Mouse (Mus musculus) adrenal gland, postnatal 10 days (tissue): ENCODE data around the gene Prickle3. TPM values are rescaled to one million over a fixed set of nuclear protein-coding genes. Genes with fewer than 3 reads are reported as not detected.
A peak's percentile ranks its signal among the peaks of the same experiment; 100 is the strongest.

ENCODE experiments used
- DNase-seq: peaks from one replicate; pipeline ENCODE4 v3.0.0; 2021; ENCODE audit warnings: mixed read lengths
- long read RNA-seq, 2 experiments: library from polyadenylated mRNA; stranded (forward); transcript quantifications; one replicate each; pipeline ENCODE4 v2.0.0; 2021
- total RNA-seq, 2 experiments: library from RNA; stranded (reverse); gene quantifications; 2 replicates each; pipeline ENCODE4 v1.2.3; 2021

The Prickle3 gene
- total RNA-seq: 10 to 100 TPM in 1 of 2 experiments, 1 to 10 TPM in 1; 9.2 to 18.0 TPM
- long read RNA-seq, experiment 1, transcript Prickle3-201 (9 exons, 2,301 nt): major isoform, 7 of 13 reads
- long read RNA-seq, experiment 1, partial matches to known transcripts: 1 of 13 reads
- long read RNA-seq, experiment 1, other reads (novel, unspliced or antisense): 4 of 13 reads
- long read RNA-seq, experiment 2, transcript Prickle3-201 (9 exons, 2,301 nt): major isoform, 8 of 14 reads
- long read RNA-seq, experiment 2, partial matches to known transcripts: 1 of 14 reads
- long read RNA-seq, experiment 2, other reads (novel, unspliced or antisense): 3 of 14 reads

DNA sequence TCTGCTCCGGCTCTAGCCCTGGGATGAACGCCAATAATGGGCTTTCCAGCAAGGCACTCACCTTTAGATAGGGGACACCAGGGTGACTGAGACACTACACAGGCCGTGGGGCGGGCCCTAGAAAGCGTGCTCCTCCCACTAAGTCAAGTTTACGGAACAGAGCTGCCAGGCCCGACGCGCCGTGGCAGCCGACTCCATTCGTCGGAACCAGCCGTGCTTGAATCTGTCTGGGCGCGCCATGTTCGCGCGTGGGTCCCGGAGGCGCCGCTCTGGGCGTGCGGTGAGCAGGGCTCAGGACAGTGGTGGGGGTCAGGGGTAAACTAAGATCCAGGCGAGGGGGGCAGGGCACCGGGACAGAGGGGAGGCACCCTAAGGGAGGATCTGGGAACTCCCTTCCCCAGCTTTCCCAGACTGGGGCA, at the start of gene Prickle3:
Gene Prickle3, plus strand, starts transcription at position 40 of the 419 bp plus-strand sequence.
- DNase-seq: peak; percentile 76

DNA sequence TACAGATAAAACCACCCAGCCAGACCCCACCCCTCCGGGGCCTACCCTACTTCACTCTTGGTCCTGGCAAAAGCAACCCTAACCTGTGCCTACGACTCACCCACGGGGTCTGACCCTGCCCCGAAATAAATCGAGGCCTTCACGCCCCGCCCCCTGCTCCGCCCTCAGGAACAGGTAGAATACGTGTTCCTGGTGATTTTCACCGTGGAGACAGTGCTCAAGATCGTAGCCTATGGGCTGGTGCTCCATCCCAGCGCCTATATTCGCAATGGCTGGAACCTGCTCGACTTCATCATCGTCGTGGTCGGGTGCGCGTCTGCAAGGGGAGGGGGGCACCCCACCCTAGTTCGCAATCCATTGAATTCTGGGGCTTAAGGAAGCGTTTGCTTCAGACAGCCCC, 47.0 kb upstream of the Prickle3 start:
- no peak for DNase-seq

DNA sequence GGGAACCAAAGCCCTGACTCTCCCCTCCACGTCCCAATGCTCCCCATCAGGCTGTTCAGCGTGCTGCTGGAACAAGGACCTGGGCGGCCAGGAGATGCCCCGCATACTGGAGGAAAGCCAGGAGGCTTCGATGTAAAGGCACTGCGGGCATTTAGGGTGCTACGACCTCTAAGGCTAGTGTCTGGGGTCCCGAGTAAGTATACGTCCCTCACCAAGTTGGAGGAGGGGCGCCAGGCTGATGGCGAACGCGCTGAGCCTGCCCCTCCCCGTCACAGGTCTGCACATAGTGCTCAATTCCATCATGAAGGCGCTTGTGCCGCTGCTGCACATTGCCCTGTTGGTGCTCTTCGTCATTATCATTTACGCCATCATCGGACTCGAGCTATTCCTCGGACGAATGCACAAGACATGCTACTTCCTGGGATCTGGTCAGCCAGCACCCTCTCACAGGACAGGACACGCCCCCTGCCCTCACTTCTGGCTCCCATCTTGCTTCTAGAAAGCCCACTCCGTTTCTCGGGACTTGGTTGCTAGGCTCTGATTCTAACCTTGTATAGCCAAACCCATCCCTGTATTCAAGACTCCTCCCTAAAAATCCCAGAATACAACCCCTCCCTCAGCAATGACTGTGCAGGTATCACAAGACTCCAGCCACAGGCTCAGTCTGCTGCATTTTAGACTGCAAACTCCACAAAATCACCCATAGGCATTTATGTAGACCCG, 46.4 kb upstream of the Prickle3 start:
- DNase-seq: no peak

DNA sequence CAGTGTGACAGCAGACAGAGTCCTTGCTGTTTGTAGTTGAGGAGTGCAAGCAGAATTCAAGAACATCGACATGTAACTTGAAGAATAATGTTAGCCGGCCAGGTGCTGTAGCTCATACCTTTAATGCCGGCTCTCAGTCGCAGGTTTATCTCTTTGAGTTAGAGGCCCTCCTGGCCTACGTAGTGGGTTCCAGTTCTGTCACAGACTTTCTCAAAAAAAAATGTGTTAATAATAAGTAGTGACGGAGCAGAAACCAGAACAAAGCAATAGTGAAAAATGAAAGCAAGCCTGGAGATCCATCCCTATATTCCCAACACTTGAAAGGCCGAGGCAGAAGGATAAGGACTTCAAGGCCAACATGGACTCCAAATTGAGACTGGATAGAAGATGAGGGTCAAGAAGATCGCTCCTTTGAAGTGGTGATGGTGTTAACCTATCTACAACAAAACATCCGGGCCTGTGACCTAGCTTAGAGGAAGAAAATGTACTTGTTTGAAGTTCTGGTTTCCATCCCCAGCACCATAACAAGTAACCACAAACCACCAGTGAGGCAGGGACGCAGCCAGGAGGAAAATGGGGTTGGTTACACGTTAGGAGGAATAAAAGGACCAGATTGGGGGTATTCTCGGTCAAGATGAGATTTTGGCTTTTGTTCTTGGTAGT, 39.0 kb upstream of the Prickle3 start:
- no peak for DNase-seq

DNA sequence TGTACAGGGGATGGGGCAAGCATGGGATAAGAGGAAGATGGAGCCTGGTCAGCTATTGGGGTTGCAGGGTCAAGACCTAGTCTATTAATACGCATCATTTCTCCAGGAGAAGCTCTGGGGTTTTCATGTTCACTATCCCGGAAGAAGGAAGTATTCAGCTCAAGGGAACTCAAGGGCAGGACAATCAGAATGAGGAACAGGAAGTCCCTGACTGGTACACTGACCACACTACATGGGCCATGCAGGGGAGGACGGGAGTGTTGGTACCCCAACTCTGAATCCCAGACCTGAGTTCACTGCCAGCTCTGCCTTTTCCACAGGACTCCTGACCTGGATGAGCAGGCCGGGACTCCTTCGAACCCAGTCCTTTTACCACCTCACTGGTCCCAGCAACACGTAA, 24.5 kb upstream of the Prickle3 start:
- DNase-seq: no peak

DNA sequence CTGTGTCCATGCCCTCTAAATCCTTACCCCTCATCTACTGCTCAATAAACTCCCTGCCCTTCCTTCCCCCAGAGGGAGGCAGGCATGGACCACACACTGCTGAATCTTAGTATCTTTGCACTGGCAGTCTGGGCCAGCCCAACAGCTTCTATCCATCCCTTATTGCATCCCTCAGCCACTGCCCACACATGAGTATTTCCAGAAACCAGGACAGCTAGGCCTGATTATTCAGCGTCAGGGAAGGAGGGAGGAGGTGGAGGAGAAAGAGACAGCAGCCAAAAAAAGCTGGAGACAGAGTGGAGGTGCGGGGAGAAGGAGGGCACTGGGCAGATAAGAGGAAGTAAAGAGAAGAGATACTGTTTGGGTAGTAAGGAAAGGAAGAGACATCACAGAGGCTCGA, 22.0 kb upstream of the Prickle3 start:
- DNase-seq: no peak

DNA sequence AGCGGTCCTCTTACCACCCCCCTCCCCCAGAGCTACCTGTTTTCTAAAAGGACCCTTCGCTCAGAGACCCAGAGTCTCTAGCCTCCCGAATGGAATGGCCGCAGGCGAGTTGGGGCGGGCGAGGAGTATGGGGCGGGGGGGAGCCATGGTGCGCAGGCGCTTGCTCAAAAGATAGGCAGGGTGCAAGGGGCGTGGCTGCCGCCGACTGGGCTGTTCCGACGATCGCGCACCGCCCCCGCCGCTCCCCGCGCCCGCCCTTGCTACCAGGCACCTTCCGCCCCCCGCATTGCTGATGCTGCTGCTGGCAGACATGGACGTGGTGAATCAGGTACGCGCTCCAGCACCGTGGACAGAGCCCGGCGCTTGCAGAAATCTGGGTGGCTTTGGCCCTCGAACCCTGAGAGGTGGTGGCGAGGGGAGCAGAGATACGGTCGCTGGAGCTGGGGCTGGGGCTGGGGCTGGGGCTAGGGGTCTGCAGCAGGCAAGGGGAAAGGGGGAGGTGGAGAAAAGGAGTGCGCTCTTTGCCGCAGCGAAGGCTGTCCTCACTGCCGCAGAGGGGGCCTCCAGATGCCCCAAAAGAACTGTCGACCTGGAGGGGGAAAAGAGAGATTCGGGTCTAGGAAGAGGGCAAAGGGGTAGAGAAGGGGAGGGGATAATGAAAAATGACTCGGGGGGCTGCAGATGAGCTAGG, 18.5 kb upstream of the Prickle3 start, which contains the start of gene Syp:
Gene Syp, plus strand, starts transcription at position 71 of the 691 bp plus-strand sequence.
- DNase-seq: peak; percentile 90

DNA sequence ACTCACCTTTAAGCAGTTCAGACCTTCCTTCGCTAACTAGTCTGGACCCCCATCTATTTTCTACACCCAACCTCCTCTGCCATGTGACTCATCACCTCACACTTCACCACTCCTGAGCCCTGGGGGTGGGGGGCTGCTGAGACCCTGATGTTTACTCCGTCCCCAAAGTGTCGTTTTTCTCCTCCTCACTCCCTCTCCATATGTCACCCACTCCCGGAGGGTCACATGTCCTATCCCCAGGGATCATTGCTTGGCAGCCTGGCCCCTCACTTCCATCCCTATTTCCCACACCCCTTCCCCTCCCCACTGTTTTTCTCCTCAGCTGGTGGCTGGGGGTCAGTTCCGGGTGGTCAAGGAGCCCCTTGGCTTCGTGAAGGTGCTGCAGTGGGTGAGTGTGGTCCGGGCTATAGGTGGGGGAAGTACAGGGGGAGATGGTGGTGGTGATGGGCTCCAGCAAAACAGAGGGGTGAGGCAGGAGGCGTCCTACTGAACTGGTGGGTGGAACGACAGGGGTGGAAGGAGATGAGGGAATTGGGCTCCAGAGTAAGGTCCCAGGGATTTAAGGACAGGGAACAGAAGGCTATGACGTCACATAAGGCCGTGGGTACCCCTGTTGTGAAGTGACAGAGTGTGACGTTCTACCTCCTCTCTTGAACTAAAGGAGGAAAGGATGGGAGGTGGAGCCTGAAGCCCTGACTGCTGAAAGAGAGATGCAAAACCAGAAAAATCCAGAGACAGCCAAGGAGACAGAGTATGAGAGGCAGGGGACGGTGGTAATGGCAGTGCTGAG, 17.3 kb upstream of the Prickle3 start:
- no peak for DNase-seq

DNA sequence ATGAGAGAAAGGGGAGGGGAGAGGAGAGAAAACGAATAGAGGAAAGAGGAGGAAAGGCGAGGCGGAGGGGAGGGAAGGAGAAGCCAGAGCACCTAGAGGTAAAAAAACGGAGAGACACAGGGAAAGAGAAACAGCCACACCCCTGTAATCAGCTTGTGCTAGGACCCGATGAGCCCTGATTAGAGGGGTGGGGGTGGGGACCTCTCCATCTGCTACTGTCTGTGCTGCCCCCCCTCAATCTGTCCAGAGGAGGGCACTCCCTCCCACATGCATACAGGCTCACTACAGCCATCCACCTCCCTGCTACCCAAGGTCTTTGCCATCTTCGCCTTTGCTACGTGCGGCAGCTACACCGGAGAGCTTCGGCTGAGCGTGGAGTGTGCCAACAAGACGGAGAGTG, 16.3 kb upstream of the Prickle3 start:
- DNase-seq: no peak

DNA sequence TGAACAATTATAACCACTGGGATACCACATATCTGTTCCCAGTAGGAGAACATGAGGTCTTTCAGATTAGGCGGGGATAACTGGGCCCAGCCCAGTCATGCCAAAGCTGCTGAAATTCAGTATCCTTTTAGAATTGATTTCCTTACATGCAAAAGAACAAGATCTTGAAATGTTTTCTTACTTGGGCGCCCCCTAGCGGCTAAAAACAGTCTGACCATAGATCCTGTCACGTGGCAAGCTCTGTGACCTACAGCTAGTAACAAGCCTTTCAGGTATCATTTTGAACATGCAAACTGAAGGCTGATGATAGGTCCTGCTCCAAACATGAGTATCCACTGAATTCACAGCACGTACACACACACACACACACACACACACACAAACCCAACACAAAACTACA, 11.7 kb upstream of the Prickle3 start:
- DNase-seq: peak; percentile 87

DNA sequence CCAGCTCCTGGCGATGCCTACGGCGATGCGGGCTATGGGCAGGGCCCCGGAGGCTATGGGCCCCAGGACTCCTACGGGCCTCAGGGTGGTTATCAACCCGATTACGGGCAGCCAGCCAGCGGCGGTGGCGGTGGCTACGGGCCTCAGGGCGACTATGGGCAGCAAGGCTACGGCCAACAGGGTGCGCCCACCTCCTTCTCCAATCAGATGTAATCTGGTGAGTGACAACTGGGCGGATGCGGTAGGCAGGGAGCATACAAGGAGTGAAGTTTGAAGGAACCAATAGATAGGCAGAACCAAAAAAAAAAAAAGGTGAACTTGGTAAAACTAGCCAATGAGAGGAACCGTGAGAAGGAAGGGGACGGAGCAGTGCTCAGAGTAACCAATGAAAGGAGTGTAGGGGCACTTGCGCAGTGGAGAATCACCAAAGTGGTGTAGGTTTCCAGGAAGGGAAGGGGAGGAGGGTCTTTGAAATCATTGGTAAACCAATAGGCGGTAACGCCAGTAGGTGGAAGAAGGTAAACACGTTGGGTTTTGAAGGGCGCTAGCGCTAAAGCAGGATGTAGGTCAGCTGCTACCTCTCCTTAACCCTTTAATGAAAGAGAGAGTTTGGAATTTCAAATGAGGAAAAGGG, 8.3 kb upstream of the Prickle3 start:
- DNase-seq: peak; percentile 84

DNA sequence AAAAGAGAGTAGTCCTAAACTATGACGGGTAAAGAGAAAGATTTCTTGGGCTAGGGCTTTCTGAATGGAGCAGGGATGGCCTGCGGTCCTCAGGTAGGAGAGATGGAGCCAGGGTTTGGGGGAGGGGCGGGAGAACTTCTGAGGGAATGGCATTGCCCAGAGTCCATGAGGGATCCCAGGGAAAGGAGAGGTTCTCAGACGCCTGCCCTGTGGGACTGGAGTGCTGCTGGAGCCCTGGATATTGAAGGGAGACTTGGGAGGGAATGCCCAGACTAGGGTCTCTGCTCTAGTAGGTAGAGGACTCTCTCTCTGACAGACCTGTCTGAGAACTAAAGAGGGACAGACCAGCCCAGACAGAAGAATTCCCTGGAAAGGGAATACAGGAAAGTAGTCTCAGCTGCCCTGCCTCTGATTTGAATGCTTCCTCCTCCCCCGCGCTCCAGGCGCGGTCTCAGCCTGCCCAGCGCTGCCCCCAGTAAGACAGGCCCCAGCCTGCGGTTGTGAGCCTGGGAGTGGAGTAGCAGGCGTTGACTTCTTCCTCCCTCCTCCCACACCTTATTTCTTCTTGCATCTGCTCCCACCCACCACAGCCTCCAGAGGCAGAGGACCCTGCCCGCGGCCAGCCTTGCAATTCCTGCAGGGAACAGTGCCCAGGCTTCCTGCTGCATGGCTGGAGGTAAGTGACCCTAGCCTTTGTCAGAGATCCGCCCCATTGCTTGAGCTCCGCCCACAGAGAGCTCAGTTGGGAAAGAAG, 1.1 kb downstream of the Prickle3 start:
- peak; percentile 79 for DNase-seq

DNA sequence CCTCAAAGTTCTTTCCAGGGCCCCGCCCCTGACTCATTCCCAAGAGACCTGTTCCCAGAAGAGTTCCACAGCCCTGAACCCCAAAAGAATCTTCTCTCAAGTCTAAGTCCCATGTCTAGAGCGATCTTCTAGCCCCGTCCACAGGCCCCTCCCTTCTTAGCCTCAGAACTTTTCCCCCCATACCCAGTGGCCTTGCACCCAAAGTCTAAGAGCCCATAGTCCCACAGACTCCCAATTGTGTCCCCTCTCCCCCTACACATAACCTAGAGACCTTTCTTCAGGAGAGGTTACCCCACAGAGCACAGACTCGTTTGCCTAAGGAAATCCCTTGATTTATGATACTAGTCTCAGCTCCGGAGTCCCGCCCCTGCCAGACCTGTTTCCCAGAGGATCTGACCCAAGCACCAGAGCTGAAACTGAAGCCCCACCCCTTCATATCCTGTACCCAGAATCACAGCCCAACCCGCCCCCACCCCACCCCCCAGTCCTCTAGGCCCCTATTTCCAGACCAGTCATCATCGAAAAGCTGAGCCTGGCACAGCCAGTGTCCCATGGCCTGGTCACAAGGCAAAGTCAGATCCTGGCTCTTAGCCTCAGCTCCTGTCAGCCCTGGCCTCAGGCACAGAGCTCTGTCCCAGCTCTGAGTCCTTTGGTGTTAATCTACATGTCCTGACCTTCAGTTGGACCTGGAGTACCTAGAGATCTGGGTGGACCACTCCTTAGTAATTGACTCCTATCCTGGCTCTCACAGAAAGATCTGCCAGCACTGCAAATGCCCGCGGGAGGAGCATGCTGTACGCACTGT, 1.9 kb downstream of the Prickle3 start:
- peak; percentile 31 for DNase-seq

DNA sequence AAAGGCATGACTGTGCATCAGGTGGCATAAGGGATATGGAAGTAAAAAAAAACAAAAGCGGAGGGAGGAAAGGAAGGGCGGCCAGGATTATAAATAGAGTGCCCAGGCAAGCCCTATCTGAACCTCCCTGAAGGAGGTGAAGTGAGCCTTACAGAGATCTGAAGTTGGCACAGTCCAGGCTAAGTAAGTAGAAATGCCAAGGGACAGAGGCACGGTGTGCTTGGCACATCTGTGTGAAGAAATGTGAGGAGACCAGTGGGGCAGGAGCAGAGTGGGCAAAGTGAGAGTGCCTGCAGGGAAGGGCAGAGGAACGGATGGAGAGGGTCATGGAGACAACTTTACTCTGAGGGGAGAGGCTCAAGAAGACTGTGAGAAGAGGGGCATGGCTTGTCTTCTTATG, 4.0 kb downstream of the Prickle3 start:
- DNase-seq: no peak

DNA sequence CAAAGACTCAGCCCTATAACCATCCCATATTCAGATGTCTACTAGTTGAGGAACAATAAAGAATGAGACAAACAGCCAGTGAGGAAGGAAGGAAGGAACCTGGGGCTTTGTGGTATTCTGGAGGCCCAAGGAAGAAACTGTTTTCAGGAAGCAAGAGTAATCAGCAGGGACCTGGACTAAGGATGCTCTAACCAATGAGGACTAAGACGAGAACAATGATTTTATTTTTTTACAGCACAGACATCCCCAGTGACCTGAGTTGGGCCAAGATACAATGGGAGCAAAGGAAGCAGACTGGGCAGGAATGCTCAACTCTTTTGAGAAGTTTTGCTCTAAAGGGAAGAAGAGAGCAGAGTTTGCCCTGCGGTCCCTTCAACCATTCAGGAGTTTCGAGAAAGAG, 5.9 kb downstream of the Prickle3 start:
- no peak for DNase-seq

DNA sequence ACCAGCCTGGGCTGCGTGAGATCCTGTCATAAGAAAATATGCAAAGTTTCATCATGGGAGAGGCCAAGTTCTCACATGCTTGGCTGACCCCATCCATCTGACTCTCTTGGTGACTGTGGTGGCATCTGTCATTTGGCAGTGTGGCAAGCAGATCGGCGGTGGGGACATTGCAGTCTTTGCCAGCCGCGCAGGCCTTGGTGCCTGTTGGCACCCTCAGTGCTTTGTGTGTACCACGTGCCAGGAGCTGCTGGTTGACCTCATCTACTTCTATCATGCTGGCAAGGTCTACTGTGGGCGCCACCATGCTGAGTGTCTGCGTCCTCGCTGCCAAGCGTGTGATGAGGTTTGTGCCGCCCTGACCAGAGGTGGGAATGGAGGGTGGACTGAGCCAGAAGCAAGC, 7.7 kb downstream of the Prickle3 start:
- peak; percentile 53 for DNase-seq

DNA sequence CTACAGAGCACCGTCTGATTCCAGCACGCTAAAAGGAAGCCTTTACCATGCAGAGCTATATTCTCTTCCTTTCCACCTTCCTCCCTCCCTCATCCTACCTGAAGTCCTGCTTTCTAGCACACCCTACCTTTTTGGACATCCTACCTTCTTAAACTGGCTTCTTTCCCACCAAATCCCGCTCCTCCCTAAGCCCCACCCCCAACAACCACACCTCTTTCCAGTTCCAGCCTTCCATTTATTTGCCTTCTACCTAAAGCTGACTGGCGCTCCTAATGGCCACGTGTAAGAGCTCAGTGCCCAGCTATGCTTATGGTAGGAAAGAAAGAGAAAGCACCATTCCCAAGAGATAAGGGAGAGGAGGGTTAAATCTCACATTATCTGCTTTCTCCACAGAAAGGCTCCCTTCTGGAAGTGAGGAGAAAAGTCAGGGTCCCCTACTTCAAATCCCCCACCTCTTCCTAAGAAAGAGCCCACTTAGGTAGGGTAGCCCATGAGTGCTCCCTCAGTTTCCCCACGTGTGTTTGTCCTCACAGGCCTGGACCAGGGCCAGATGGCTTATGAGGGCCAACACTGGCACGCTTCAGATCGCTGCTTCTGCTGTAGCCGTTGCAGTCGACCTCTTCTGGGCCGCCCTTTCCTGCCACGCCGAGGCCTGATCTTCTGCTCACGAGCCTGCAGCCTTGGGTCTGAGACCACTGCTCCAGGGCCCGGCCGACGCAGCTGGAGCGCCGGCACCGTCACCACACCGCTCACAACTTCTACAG, 8.9 kb downstream of the Prickle3 start:
- no peak for DNase-seq

DNA sequence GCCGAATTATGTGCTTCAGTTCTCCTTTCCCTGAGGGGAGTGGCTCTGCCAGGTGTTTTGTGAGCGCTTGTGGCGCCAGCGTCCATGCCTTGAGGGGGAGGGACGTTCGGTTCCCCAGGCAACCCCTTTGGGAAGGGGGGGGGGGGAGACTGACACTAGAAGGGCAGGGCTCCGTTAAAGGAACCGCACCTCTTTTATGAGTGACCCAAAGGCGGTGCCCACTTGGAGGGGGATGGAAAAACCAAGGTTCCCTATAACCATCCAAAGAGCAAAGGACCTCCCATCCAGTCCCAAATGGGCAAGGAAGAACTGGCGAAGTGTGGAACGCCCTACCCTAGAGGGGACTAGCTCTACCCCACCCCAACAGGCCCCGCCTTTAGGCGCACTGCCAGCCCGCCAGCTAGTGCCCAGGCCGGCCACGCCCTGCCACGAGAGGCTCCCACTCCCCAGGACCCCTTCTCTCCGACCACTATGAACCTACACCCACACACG, 13.4 kb downstream of the Prickle3 start:
- DNase-seq: peak; percentile 80
